Mouse (Mus musculus) ovary, adult 18-20 months (tissue): ENCODE results near the gene Morc1.

Experiments
- DNase-seq: peaks from one replicate; pipeline ENCODE4 v3.0.0; 2022; ENCODE audit warnings: low spot score, mixed read lengths

Gene Morc1

GRCm38 (mm10) chr16:48627296-48627695 is 196.3 kb downstream of the Morc1 start:
- no peak for DNase-seq

- DNase-seq: no peak
These were observed 198.7 kb downstream of the Morc1 start for GRCm38 (mm10) chr16:48629710-48630109.

GRCm38 (mm10) chr16:48630466-48630865 is 199.4 kb downstream of the Morc1 start:
- DNase-seq: no peak

- no peak for DNase-seq
These were observed 201.3 kb downstream of the Morc1 start for GRCm38 (mm10) chr16:48632351-48632750.

- DNase-seq: no peak
These were observed 215.2 kb downstream of the Morc1 start for GRCm38 (mm10) chr16:48646246-48646645.

GRCm38 (mm10) chr16:48671696-48672095 is 240.7 kb downstream of the Morc1 start:
- DNase-seq: no peak

GRCm38 (mm10) chr16:48672664-48673063 is 241.6 kb downstream of the Morc1 start:
- DNase-seq: no peak

GRCm38 (mm10) chr16:48675607-48676006 is 244.6 kb downstream of the Morc1 start:
- DNase-seq: peak; percentile 49

GRCm38 (mm10) chr16:48676205-48676604 is 245.2 kb downstream of the Morc1 start:
- no peak for DNase-seq

- no peak for DNase-seq
These were observed 246.3 kb downstream of the Morc1 start for GRCm38 (mm10) chr16:48677381-48677780.

- DNase-seq: no peak
These were observed 247.0 kb downstream of the Morc1 start for GRCm38 (mm10) chr16:48678029-48678428.
